Mouse (Mus musculus) heart, embryonic 14.5 days (tissue): ENCODE results near the gene Apol7e. TPM values are rescaled to one million over a fixed set of nuclear protein-coding genes. Genes with fewer than 3 reads are reported as not detected.
"Not testable (repeated sequence)": the region's sequence is repeated elsewhere in the genome, so short reads cannot be mapped to it uniquely, and the experiment has no call there.

Experiments used
- ATAC-seq: fragments of 200-750 bp; cut with Nextera tagmentation; 2 replicates; pipeline ENCODE4 v1.8.0; 2017; ENCODE audit warnings: low read depth, moderate TSS enrichment; ENCODE audit not compliant: insufficient number of reproducible peaks, insufficient read depth, low FRiP score
- H3K27ac ChIP-seq, 2 experiments: fragments of 200-500 bp in 1 of 2; fragments of 300-500 bp in 1 of 2; sonication (generic) in 1 of 2; replicated peaks in 1 of 2; 2 replicates each; pipeline ENCODE4 v1.5.1; 2012 to 2014; ENCODE audit warnings: low read depth in 2 of 2, low read length in 2 of 2, control low read depth in 1 of 2, mild to moderate bottlenecking in 1 of 2, mixed read lengths in 1 of 2; ENCODE audit not compliant: control insufficient read depth in 1 of 2, insufficient read depth in 1 of 2
- H3K27me3 ChIP-seq: fragments of 300-500 bp; sonication (generic); 2 replicates; pipeline ENCODE4 v1.6.1; 2014; ENCODE audit warnings: mild to moderate bottlenecking, low read length, control low read depth; ENCODE audit not compliant: control insufficient read depth, insufficient read depth
- H3K36me3 ChIP-seq: fragments of 300-500 bp; sonication (generic); 2 replicates; pipeline ENCODE4 v1.6.1; 2014; ENCODE audit warnings: mild to moderate bottlenecking, control low read depth, low read length, mixed read lengths; ENCODE audit not compliant: control insufficient read depth, insufficient read depth
- H3K4me1 ChIP-seq, 2 experiments: fragments of 200-500 bp in 1 of 2; fragments of 300-500 bp in 1 of 2; sonication (generic) in 1 of 2; 2 replicates each; pipeline ENCODE4 v1.6.1; 2012 to 2014; ENCODE audit warnings: low read length in 2 of 2, control low read depth in 1 of 2, mixed read lengths in 1 of 2; ENCODE audit not compliant: control insufficient read depth in 2 of 2, insufficient read depth in 2 of 2
- H3K4me2 ChIP-seq: fragments of 300-500 bp; sonication (generic); 2 replicates; pipeline ENCODE4 v1.6.1; 2014; ENCODE audit warnings: mild to moderate bottlenecking, low read length
- H3K4me3 ChIP-seq, 2 experiments: fragments of 200-500 bp in 1 of 2; fragments of 300-500 bp in 1 of 2; sonication (generic) in 1 of 2; 2 replicates each; pipeline ENCODE4 v1.5.1; 2012 to 2014; ENCODE audit warnings: low read length in 2 of 2, mild to moderate bottlenecking in 2 of 2, control low read depth in 1 of 2, low read depth in 1 of 2, moderate library complexity in 1 of 2; ENCODE audit not compliant: control insufficient read depth in 1 of 2, insufficient read depth in 1 of 2
- H3K9ac ChIP-seq: fragments of 300-500 bp; sonication (generic); 2 replicates; pipeline ENCODE4 v1.6.1; 2014; ENCODE audit warnings: mild to moderate bottlenecking, low read length
- H3K9me3 ChIP-seq: fragments of 300-500 bp; sonication (generic); 2 replicates; pipeline ENCODE4 v1.6.1; 2016; ENCODE audit warnings: low read length, control low read depth; ENCODE audit not compliant: control insufficient read depth
- WGBS: fragments of 180-500 bp; shearing (Covaris S2); extraction: QIAGEN DNeasy Blood & Tissue Kit; methylation state at CpG from one replicate; pipeline ENCODE4 v1.1.7; 2014; 5-methylcytosine and 5-hydroxymethylcytosine counted together
- polyA plus RNA-seq: library from polyadenylated mRNA; unstranded; fragments of >200 nt; fragmentation: Nextera tagmentation; extraction: Ambion mirVana; gene quantifications from 2 replicates; pipeline ENCODE4 v1.2.1, GENCODE M21; 2014

Apol7e gene
- polyA plus RNA-seq, 1 experiment from 2014 or later: 0.08 TPM

- not testable (repeated sequence) for H3K36me3 ChIP-seq, H3K4me3 ChIP-seq, H3K4me2 ChIP-seq, H3K27me3 ChIP-seq, H3K4me1 ChIP-seq, H3K27ac ChIP-seq, ATAC-seq, H3K9me3 ChIP-seq, H3K9ac ChIP-seq
- 0% methylated on average over 1 of the region's 3 CpGs for WGBS
Measured at GRCm38 (mm10) chr15:77727139-77727538, 28.5 kb downstream of the Apol7e start.

GRCm38 (mm10) chr15:77727745-77728144 is 29.1 kb downstream of the Apol7e start:
- 83% methylated on average over 3 of the region's 3 CpGs for WGBS
- H3K4me2 ChIP-seq, H3K27me3 ChIP-seq, H3K9me3 ChIP-seq, H3K27ac ChIP-seq, H3K36me3 ChIP-seq, H3K4me1 ChIP-seq, H3K4me3 ChIP-seq, H3K9ac ChIP-seq, ATAC-seq: not testable (repeated sequence)

GRCm38 (mm10) chr15:77728739-77729138 is 30.1 kb downstream of the Apol7e start, which contains the start of gene Apol9b:
Apol9b (plus strand) TSS chr15:77729039.
- not testable (repeated sequence) for H3K27ac ChIP-seq, H3K4me2 ChIP-seq, ATAC-seq, H3K36me3 ChIP-seq, H3K4me1 ChIP-seq, H3K9ac ChIP-seq, H3K4me3 ChIP-seq, H3K9me3 ChIP-seq, H3K27me3 ChIP-seq
- 100% methylated on average over 1 of the region's 4 CpGs for WGBS

- H3K27ac ChIP-seq: no peak overlapping the region
- no peak overlapping the region for H3K4me2 ChIP-seq
- ATAC-seq: no peak
- H3K4me1 ChIP-seq: peaks cover 0 to 6% of the 10 kb centered on the region in 2 experiments; a peak in 1 of 4 replicates
- H3K27me3 ChIP-seq: no peaks in the 10 kb centered on the region
- H3K36me3 ChIP-seq: no peaks in the 10 kb centered on the region
- no peak overlapping the region for H3K4me3 ChIP-seq
- 87% methylated on average over 5 of the region's 5 CpGs for WGBS
- H3K9me3 ChIP-seq: no peaks in the 10 kb centered on the region
- H3K9ac ChIP-seq: no peak overlapping the region
Measured at GRCm38 (mm10) chr15:77731605-77732004, 32.9 kb downstream of the Apol7e start.

- ATAC-seq, H3K4me2 ChIP-seq, H3K27me3 ChIP-seq, H3K27ac ChIP-seq, H3K9me3 ChIP-seq, H3K4me3 ChIP-seq, H3K4me1 ChIP-seq, H3K9ac ChIP-seq, H3K36me3 ChIP-seq: not testable (repeated sequence)
- WGBS: 76% methylated on average over 10 of the region's 10 CpGs
Measured at GRCm38 (mm10) chr15:77732851-77733250, 34.2 kb downstream of the Apol7e start.

GRCm38 (mm10) chr15:77733380-77733779 is 34.7 kb downstream of the Apol7e start:
- H3K9me3 ChIP-seq, H3K4me1 ChIP-seq, H3K4me2 ChIP-seq, ATAC-seq, H3K27me3 ChIP-seq, H3K9ac ChIP-seq, H3K4me3 ChIP-seq, H3K36me3 ChIP-seq: not testable (repeated sequence)
- WGBS: 33% methylated on average over 8 of the region's 8 CpGs
- peak overlapping the region in 1 of 2 experiments; percentile 12; a peak in 1 of 4 replicates for H3K27ac ChIP-seq

GRCm38 (mm10) chr15:77733903-77734302 is 35.2 kb downstream of the Apol7e start:
- not testable (repeated sequence) for H3K9ac ChIP-seq, ATAC-seq, H3K27me3 ChIP-seq, H3K9me3 ChIP-seq, H3K4me3 ChIP-seq, H3K4me1 ChIP-seq, H3K4me2 ChIP-seq, H3K36me3 ChIP-seq, H3K27ac ChIP-seq
- 31% methylated on average over 4 of the region's 4 CpGs for WGBS

- H3K4me3 ChIP-seq: no peak overlapping the region
Measured at GRCm38 (mm10) chr15:77740511-77741297, 42.0 kb downstream of the Apol7e start.

More at GRCm38 (mm10) chr15:77740511-77741297, 42.0 kb downstream of the Apol7e start:
- Histone ChIP-seq H3K27me3 (no peaks in the 10 kb centered on the region), H3K36me3 (no peaks in the 10 kb centered on the region), H3K27ac (no peak overlapping the region), H3K9ac (no peak overlapping the region), H3K9me3 (no peaks in the 10 kb centered on the region), H3K4me1 (no peaks in the 10 kb centered on the region), H3K4me2 (no peak overlapping the region)
- 77% methylated on average over 9 of the region's 9 CpGs for WGBS
- ATAC-seq: no peak
